Mouse (Mus musculus): Measurements from ENCODE around the gene Vmn1r206. TPM values are rescaled to one million over a fixed set of nuclear protein-coding genes. Genes with fewer than 3 reads are reported as not detected.
"Not testable (repeated sequence)": the region's sequence is repeated elsewhere in the genome, so short reads cannot be mapped to it uniquely, and the experiment has no call there.

Gene Vmn1r206
- not detected in 2 replicates for total RNA-seq (2021)
- long read RNA-seq, experiment 1 = 0 reads
- long read RNA-seq, experiment 2 = 0 reads

GRCm38 (mm10) chr13:22624151-22624550 is at the start of gene Vmn1r206:
Gene Vmn1r206 (minus strand): TSS chr13:22624251.
- not testable (repeated sequence) for DNase-seq

DNA sequence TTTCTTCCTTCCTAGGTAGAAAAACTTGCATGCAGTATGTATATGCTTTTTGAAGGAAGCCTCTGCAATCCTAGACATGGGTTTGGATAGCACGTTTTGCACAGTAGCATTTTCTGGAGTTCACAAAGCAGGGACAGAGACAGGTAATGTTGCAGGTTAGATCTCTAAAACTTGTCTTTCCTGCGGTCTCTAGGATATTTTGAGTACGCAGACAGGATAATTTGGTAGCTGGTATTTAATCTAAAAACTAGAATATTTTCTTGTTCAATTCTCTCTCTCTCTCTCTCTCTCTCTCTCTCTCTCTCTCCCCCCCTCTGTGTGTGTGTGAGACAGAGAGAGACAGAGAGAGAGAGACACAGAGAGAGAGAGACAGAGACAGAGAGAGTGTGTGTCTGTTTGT is 31.2 kb downstream of the Vmn1r206 start, which contains the start of gene Vmn1r205:
Gene Vmn1r205, minus strand, starts transcription at position 101 of the 400 bp plus-strand sequence.
- DNase-seq = no peak

GRCm38 (mm10) chr13:22583336-22583735 is 40.7 kb downstream of the Vmn1r206 start:
- not testable (repeated sequence) for DNase-seq

DNA sequence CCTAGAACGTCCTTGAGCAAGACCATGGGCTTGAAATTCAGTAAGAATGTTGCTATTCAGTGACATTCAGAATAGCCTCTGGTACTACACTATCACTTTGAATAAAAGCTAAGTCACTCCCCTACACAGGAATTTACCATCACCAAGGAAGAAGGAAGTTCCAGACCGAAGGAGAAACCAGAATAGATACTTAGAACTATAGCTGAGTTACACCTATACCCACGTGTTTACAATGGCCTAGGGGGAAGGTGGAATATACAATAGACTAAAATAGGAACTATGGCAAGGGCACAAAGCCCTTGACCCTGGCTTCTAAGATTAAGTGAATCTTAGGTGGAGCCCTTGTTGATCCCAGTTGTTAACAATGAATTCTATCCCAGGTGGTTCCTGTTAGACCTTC is 49.1 kb downstream of the Vmn1r206 start:
- DNase-seq = not testable (repeated sequence)

Other genes starting within 250 kb of the Vmn1r206 start
- gene Vmn1r199, start 244.4 kb downstream of the Vmn1r206 start, total RNA-seq (2021) = not detected in 2 replicates
- gene Vmn1r200, start 233.9 kb downstream of the Vmn1r206 start, total RNA-seq (2021) = not detected in 2 replicates
- gene Vmn1r201, start 152.3 kb downstream of the Vmn1r206 start, total RNA-seq (2021) = not detected in 2 replicates
- gene Vmn1r202, start 118.9 kb downstream of the Vmn1r206 start, total RNA-seq (2021) = not detected in 2 replicates
- gene Vmn1r203, start 106.1 kb downstream of the Vmn1r206 start, total RNA-seq (2021) = not detected in 2 replicates
- gene Vmn1r204, start 71.1 kb downstream of the Vmn1r206 start, total RNA-seq (2021) = not detected in 2 replicates
- not detected in 2 replicates for gene Vmn1r205, start 31.3 kb downstream of the Vmn1r206 start, total RNA-seq (2021)
- gene Vmn1r207-ps, start 105.4 kb upstream of the Vmn1r206 start, total RNA-seq (2021) = not detected in 2 replicates
- not detected in 2 replicates for gene Vmn1r208, start 153.1 kb upstream of the Vmn1r206 start, total RNA-seq (2021)
- not detected in 2 replicates for gene Vmn1r209, start 185.4 kb upstream of the Vmn1r206 start, total RNA-seq (2021)
- not detected in 2 replicates for gene Vmn1r210, start 207.1 kb upstream of the Vmn1r206 start, total RNA-seq (2021)
- gene Vmn1r211, start 233.3 kb upstream of the Vmn1r206 start, total RNA-seq (2021) = not detected in 2 replicates

All from adrenal gland, postnatal 14 days (tissue).